Mouse (Mus musculus): ENCODE measurements around the gene Hoxb7. TPM values are rescaled to one million over a fixed set of nuclear protein-coding genes. Genes with fewer than 3 reads are reported as not detected.

Hoxb7 gene
- polyA plus RNA-seq, 1 experiment from 2014 or later = 29.3 TPM

DNA sequence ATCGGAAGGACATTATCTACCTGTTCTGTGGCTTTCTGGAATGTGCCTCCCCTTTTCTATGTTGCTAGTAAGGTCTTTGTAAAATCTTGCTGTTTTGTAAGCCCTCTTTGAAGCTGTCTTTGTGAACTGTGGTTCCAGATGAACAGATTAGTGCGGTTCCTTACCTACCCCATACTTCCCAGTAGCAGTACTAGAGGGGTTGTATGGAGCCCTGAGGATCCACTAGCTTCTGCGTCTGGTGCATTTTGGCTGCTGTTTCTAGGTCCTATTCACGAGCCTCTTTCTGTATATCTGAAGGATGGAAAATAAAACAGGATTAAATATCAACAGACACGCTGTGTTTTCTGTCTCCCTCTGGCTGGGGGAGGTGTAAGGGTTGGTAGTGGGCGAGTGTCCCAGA, 3.4 kb downstream of the Hoxb7 start:
- H3K4me2 ChIP-seq (ENCODE audit: low read length) = peak overlapping the region; percentile 34; the same call in 1 of the 2 replicates
- no peaks in the 10 kb centered on the region for H3K4me1 ChIP-seq (ENCODE audit: control insufficient read depth, insufficient read depth, low read depth, low read length)
- H3K27ac ChIP-seq (ENCODE audit: low read depth, low read length) = no peak overlapping the region
- no peak for ATAC-seq
- H3K4me3 ChIP-seq (ENCODE audit: low read length) = no peak overlapping the region
- H3K36me3 ChIP-seq (ENCODE audit: control insufficient read depth, insufficient read depth, low read length) = no peaks in the 10 kb centered on the region
- WGBS = 14% methylated on average over 6 of the region's 6 CpGs
- H3K9me3 ChIP-seq (ENCODE audit: control insufficient read depth, low read length) = peaks cover 3% of the 10 kb centered on the region; the same call in 1 of the 2 replicates
- peaks cover 57% of the 10 kb centered on the region for H3K27me3 ChIP-seq (replicated peaks; ENCODE audit: control insufficient read depth, insufficient read depth, low read length)
- H3K9ac ChIP-seq (ENCODE audit: low read depth, low read length) = no peak overlapping the region; the same call in 1 of the 2 replicates

- H3K27me3 ChIP-seq (replicated peaks; ENCODE audit: control insufficient read depth, insufficient read depth, low read length) = peaks cover 58% of the 10 kb centered on the region
- H3K36me3 ChIP-seq (ENCODE audit: control insufficient read depth, insufficient read depth, low read length) = no peaks in the 10 kb centered on the region
- 0 out of 2 replicates have a peak overlapping the region, but pooled peaks have one; percentile 6 for H3K27ac ChIP-seq (ENCODE audit: low read depth, low read length)
- no peak overlapping the region for H3K9ac ChIP-seq (ENCODE audit: low read depth, low read length)
- peak overlapping the region; percentile 37; the same call in 1 of the 2 replicates for H3K4me2 ChIP-seq (ENCODE audit: low read length)
- no peak overlapping the region; the same call in 1 of the 2 replicates for H3K4me3 ChIP-seq (ENCODE audit: low read length)
- H3K9me3 ChIP-seq (ENCODE audit: control insufficient read depth, low read length) = peaks cover 3% of the 10 kb centered on the region; the same call in 1 of the 2 replicates
- WGBS = 8% methylated on average over 17 of the region's 17 CpGs
- no peaks in the 10 kb centered on the region for H3K4me1 ChIP-seq (ENCODE audit: control insufficient read depth, insufficient read depth, low read depth, low read length)
- ATAC-seq = no peak
These were observed 4.4 kb downstream of the Hoxb7 start for GRCm38 (mm10) chr11:96290705-96291355.

DNA sequence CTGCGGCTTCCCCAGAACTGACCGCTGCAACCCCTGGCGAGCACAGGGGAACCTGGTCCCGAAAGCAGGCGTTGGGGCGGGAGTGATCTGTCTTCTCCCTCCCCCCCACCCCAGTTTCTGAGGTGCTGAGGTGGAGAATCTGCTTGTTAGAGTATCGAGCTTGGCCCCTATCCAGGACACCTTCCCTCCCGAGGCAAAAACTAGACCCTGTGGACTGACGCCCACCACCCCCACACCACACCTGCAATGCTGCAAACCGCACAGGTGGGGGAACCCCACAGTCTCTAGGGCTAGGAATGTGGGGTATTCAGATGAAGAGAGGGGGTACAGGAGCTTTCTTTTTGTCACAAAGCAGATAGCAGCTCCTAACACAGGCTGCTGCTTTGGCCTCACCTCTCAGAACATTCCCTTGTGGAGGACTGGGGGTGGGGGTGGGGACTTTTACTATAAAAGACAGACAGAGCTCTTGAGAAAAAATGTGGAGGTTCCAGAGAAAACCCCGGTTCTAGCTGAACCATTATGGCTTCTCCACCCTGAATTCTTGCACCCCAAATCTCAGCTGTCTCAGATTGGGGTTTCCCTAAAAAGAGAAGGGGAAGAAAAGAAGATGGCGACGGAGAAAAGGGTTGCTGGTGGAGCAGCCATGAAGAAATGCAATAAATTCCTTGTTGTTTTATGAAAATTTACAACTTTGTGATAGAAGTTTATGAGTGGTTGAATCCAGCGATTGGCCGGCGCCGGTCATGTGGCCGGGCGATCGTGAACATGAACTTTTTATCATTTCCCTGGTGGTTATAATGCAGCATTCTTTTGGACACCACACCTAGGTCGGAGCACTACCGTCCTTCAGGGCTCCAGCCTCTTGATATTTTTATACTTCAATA, 5.5 kb downstream of the Hoxb7 start, which contains the start of gene Hoxb6:
Gene Hoxb6 (plus strand): TSS at position 796 of the 884 bp plus-strand sequence.
- Histone ChIP-seq H3K9me3 (ENCODE audit: control insufficient read depth, low read length) (no peaks in the 10 kb centered on the region), H3K4me3 (ENCODE audit: low read length) (peak within 1 kb of the TSS; percentile 35), H3K9ac (ENCODE audit: low read depth, low read length) (peak within 1 kb of the TSS; percentile 55), H3K4me2 (ENCODE audit: low read length) (peak within 1 kb of the TSS; percentile 37), H3K4me1 (ENCODE audit: control insufficient read depth, insufficient read depth, low read depth, low read length) (no peaks in the 10 kb centered on the region), H3K27me3 (replicated peaks; ENCODE audit: control insufficient read depth, insufficient read depth, low read length) (peaks cover 62% of the 10 kb centered on the region), H3K27ac (ENCODE audit: low read depth, low read length) (peak within 1 kb of the TSS; percentile 71), H3K36me3 (ENCODE audit: control insufficient read depth, insufficient read depth, low read length) (no peaks in the 10 kb centered on the region)
- 6% methylated on average over 22 of the region's 22 CpGs for WGBS
- ATAC-seq = no peak

DNA sequence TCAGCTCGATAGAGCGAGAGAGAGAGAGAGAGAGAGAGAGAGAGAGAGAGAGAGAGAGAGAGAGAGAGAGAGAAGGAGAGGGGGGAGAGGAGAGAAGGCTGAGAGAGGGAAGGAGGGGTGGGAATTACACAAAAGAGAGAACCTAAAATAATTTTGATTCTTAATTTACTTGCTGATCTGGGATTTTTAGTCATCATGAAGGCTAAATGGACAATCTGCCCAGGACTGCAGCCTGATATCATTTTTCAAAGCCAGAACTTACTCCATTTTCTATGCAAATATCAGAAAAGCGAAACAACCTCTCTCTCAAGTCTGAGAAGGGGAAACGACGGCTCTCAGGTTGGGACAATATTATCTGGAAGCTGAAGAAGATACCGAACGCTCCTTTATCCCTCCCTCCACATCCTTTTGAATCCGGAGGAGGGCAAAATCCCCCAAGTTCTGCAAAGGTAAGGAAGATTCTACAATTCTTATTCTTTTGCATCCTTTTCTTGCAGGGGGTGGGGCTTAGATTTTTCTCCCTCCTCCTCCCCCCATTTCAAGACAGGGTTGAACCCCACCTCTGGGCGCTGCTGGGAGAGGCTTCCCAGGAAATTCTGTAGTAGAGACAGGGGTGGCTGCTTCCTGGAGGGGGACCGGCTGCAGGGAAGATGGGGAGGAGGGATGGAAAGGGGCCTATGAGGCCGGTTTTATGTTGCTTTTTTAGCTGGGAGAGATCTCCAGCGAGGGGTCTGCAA, 6.3 kb downstream of the Hoxb7 start:
- Histone ChIP-seq H3K4me3 (ENCODE audit: low read length) (peak overlapping the region; percentile 35), H3K27me3 (replicated peaks; ENCODE audit: control insufficient read depth, insufficient read depth, low read length) (peaks cover 63% of the 10 kb centered on the region)

DNA sequence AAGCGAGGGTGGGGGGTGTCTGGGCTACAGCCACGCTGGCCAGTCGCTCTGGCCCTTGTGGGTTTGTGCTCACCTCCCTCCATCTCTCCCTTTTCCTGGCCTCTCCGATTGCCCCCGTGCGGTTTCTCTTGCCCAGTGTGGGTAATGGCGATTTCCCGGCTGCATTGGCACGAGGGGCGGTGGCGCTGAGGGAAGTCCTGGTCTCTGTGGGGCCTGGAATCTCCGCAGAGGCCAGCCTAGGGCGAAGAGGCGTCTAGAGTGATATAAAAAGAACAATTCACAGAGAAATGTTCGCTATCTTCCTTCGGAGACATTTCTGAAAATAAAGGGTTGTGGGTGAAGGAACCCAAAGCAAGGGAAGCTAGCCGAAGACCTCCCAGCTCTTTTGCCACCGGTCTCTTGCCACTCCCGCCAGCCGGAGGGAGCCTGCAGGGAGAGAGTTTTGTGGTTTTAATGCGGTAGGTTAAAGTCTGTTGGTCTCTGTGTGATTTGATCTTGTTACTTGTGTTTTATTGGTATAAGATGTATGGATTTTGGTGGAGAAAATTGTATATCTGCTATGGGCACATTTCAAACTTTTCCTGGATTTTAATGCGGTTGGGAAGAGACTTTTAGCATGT, 7.0 kb downstream of the Hoxb7 start:
- Histone ChIP-seq H3K4me1 (ENCODE audit: control insufficient read depth, insufficient read depth, low read depth, low read length) (no peaks in the 10 kb centered on the region), H3K36me3 (ENCODE audit: control insufficient read depth, insufficient read depth, low read length) (no peaks in the 10 kb centered on the region), H3K9ac (ENCODE audit: low read depth, low read length) (peak overlapping the region; percentile 55), H3K4me3 (ENCODE audit: low read length) (peak overlapping the region; percentile 35), H3K27me3 (replicated peaks; ENCODE audit: control insufficient read depth, insufficient read depth, low read length) (peaks cover 60% of the 10 kb centered on the region), H3K4me2 (ENCODE audit: low read length) (no peak overlapping the region), H3K9me3 (ENCODE audit: control insufficient read depth, low read length) (no peaks in the 10 kb centered on the region), H3K27ac (ENCODE audit: low read depth, low read length) (peak overlapping the region; percentile 71)
- no peak for ATAC-seq
- WGBS = 4% methylated on average over 22 of the region's 22 CpGs

More for the DNA sequence above, 6.3 kb downstream of the Hoxb7 start:
- no peaks in the 10 kb centered on the region for H3K9me3 ChIP-seq (ENCODE audit: control insufficient read depth, low read length)
- H3K9ac ChIP-seq (ENCODE audit: low read depth, low read length) = peak overlapping the region; percentile 55
- 3% methylated on average over 12 of the region's 12 CpGs for WGBS
- H3K4me1 ChIP-seq (ENCODE audit: control insufficient read depth, insufficient read depth, low read depth, low read length) = no peaks in the 10 kb centered on the region
- no peak overlapping the region for H3K4me2 ChIP-seq (ENCODE audit: low read length)
- H3K36me3 ChIP-seq (ENCODE audit: control insufficient read depth, insufficient read depth, low read length) = no peaks in the 10 kb centered on the region
- peak overlapping the region; percentile 71 for H3K27ac ChIP-seq (ENCODE audit: low read depth, low read length)
- ATAC-seq = no peak

GRCm38 (mm10) chr11:96294245-96295091, 8.0 kb downstream of the Hoxb7 start:
- peak overlapping the region; percentile 35 for H3K4me3 ChIP-seq (ENCODE audit: low read length)
- no peaks in the 10 kb centered on the region for H3K4me1 ChIP-seq (ENCODE audit: control insufficient read depth, insufficient read depth, low read depth, low read length)
- H3K4me2 ChIP-seq (ENCODE audit: low read length) = no peak overlapping the region
- peak; percentile 38; the same call in 1 of the 2 replicates for ATAC-seq
- under 1% methylated on average over 32 of the region's 32 CpGs for WGBS
- peaks cover 52% of the 10 kb centered on the region for H3K27me3 ChIP-seq (replicated peaks; ENCODE audit: control insufficient read depth, insufficient read depth, low read length)
- H3K36me3 ChIP-seq (ENCODE audit: control insufficient read depth, insufficient read depth, low read length) = no peaks in the 10 kb centered on the region
- H3K27ac ChIP-seq (ENCODE audit: low read depth, low read length) = peak overlapping the region; percentile 36; the same call in 1 of the 2 replicates
- H3K9me3 ChIP-seq (ENCODE audit: control insufficient read depth, low read length) = no peaks in the 10 kb centered on the region
- H3K9ac ChIP-seq (ENCODE audit: low read depth, low read length) = peak overlapping the region; percentile 32; the same call in 1 of the 2 replicates

DNA sequence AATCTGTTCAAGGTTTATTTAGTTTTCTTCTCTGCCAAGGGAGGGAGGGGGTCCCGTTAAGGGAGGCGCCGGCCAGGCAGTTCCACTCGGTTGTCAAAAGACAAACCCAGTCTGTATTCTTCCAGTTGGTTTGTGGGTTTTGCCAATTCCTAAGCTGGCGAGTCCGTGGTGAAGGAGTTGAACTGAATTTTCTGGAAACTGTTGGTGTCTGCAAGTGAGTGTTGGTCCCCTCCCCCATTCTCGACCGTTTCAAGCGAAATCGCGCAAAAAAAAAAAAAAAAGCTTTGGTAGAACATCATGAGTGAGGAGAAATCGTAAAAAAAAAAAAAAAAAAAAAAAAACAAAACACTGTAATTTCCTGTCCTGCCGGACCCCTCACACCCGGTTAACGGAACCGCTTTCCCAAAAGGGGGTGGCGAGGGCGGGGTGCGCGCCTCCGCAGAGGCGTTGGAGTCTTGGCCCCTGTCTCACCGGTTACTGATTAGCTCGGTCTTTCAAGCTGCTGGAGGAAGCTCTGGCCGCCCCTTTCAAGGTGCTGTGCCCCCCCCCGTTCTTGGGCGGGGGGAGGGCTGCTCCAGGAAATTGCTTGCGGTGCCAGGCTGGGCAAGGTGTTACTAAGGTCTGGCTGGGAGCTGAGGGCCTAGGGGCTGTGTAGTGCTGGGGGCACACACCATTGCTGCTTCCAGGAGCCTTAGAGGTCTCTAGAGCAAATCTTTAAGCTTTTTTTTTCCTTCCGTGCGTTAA, 8.8 kb downstream of the Hoxb7 start:
- Histone ChIP-seq H3K4me1 (ENCODE audit: control insufficient read depth, insufficient read depth, low read depth, low read length) (no peaks in the 10 kb centered on the region), H3K4me2 (ENCODE audit: low read length) (peak overlapping the region; percentile 28; the same call in 1 of the 2 replicates), H3K27me3 (replicated peaks; ENCODE audit: control insufficient read depth, insufficient read depth, low read length) (peaks cover 52% of the 10 kb centered on the region), H3K36me3 (ENCODE audit: control insufficient read depth, insufficient read depth, low read length) (no peaks in the 10 kb centered on the region), H3K9me3 (ENCODE audit: control insufficient read depth, low read length) (no peaks in the 10 kb centered on the region), H3K4me3 (ENCODE audit: low read length) (peak overlapping the region; percentile 35), H3K27ac (ENCODE audit: low read depth, low read length) (peak overlapping the region; percentile 18; the same call in 1 of the 2 replicates), H3K9ac (ENCODE audit: low read depth, low read length) (peak overlapping the region; percentile 35; the same call in 1 of the 2 replicates)
- 2% methylated on average over 30 of the region's 30 CpGs for WGBS
- no peak for ATAC-seq

Data from hindbrain, embryonic 16.5 days (tissue).